Mouse (Mus musculus): ENCODE data around the gene Tasp1. TPM values are rescaled to one million over a fixed set of nuclear protein-coding genes. Genes with fewer than 3 reads are reported as not detected.
"Not testable (repeated sequence)": the region's sequence is repeated elsewhere in the genome, so short reads cannot be mapped to it uniquely, and the experiment has no call there.

Gene Tasp1
- polyA plus RNA-seq, 1 experiment from 2014 or later, result 13.3 TPM

DNA sequence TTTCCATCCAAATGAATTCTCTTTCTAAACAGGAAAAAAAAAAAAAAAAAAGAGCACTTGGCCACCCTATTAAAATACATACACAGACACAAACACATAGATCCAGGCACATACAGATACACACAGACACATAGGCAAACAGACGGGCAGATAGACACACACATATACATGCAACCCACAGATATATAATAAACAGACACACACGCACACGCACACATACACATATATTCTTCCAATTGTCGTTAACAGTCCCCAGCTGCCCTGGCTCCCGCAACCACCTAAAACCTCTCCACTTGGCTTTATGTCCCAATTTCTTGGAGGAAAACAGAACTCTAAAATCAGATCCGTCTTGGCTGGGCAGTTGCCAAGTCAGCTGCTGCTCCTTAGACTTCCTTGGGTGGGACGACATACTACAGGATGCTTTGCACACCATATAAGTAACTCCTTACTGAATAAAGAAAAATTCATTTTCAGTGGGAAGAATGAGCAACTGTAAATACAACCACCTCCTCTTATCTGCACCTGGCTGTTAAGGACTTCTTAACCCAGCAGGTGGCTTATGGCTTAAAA is 188.5 kb downstream of the Tasp1 start:
- H3K4me2 ChIP-seq, result no peak overlapping the region
- no peak for ATAC-seq (ENCODE audit: insufficient read depth)
- 74% methylated on average over 7 of the region's 7 CpGs for WGBS (ENCODE audit: insufficient replicate concordance)
- no peaks in the 10 kb centered on the region for H3K27me3 ChIP-seq
- no peak overlapping the region for H3K27ac ChIP-seq (replicated peaks)
- no peak overlapping the region for H3K9ac ChIP-seq
- peaks cover 4% of the 10 kb centered on the region; the same call in 1 of the 2 replicates for H3K36me3 ChIP-seq (replicated peaks)
- no peak overlapping the region for H3K4me3 ChIP-seq (replicated peaks)
- no peaks in the 10 kb centered on the region for H3K9me3 ChIP-seq (replicated peaks)
- no peaks in the 10 kb centered on the region for H3K4me1 ChIP-seq (replicated peaks)

GRCm38 (mm10) chr2:139875876-139876275 is 190.7 kb downstream of the Tasp1 start:
- 66% methylated on average over 3 of the region's 3 CpGs for WGBS (ENCODE audit: insufficient replicate concordance)
- Histone ChIP-seq H3K4me1 (replicated peaks) (no peaks in the 10 kb centered on the region), H3K9ac (no peak overlapping the region), H3K36me3 (replicated peaks) (peaks cover under 1% of the 10 kb centered on the region; the same call in 1 of the 2 replicates), H3K27me3 (no peaks in the 10 kb centered on the region), H3K4me2 (no peak overlapping the region), H3K27ac (replicated peaks) (no peak overlapping the region), H3K9me3 (replicated peaks) (no peaks in the 10 kb centered on the region), H3K4me3 (replicated peaks) (no peak overlapping the region)
- no peak for ATAC-seq (ENCODE audit: insufficient read depth)

- H3K27ac ChIP-seq (replicated peaks), result no peak overlapping the region
- no peaks in the 10 kb centered on the region for H3K4me1 ChIP-seq (replicated peaks)
- H3K4me3 ChIP-seq (replicated peaks), result no peak overlapping the region
- no peak overlapping the region for H3K4me2 ChIP-seq
- H3K27me3 ChIP-seq, result no peaks in the 10 kb centered on the region
- H3K9me3 ChIP-seq (replicated peaks), result no peaks in the 10 kb centered on the region
- no peak for ATAC-seq (ENCODE audit: insufficient read depth)
- no peak overlapping the region for H3K9ac ChIP-seq
- 70% methylated on average over 3 of the region's 3 CpGs for WGBS (ENCODE audit: insufficient replicate concordance)
- no peaks in the 10 kb centered on the region for H3K36me3 ChIP-seq (replicated peaks)
Measured at GRCm38 (mm10) chr2:139874173-139874572, 192.4 kb downstream of the Tasp1 start.

GRCm38 (mm10) chr2:139873762-139874161 is 192.8 kb downstream of the Tasp1 start:
- no peak overlapping the region for H3K27ac ChIP-seq (replicated peaks)

DNA sequence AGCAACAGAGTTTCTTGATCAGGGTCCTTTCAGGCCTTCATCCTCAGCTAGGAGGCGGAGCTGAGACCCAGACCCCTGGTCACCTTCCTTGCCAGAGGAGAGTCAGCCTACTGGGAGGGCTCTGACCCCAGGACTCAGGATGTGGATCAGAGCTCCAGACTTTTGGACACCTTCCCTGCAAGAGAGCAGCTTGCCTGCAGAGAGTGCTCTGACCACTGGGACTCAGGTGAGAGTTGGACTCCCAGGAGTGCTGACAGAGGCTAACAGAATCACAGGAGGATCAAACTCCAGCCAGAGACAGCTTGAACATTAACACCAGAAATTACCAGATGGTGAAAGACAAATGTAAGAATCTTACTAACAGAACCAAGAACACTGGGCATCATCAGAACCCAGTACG is 197.5 kb downstream of the Tasp1 start:
- not testable (repeated sequence) for H3K9ac ChIP-seq; ATAC-seq (ENCODE audit: insufficient read depth)

More at GRCm38 (mm10) chr2:139873762-139874161, 192.8 kb downstream of the Tasp1 start:
- no peaks in the 10 kb centered on the region for H3K9me3 ChIP-seq (replicated peaks)
- WGBS (ENCODE audit: insufficient replicate concordance), result 66% methylated on average over 2 of the region's 2 CpGs
- no peaks in the 10 kb centered on the region for H3K4me1 ChIP-seq (replicated peaks)
- no peak overlapping the region for H3K4me2 ChIP-seq
- no peaks in the 10 kb centered on the region for H3K27me3 ChIP-seq
- H3K36me3 ChIP-seq (replicated peaks), result no peaks in the 10 kb centered on the region
- H3K9ac ChIP-seq, result no peak overlapping the region
- no peak for ATAC-seq (ENCODE audit: insufficient read depth)
- no peak overlapping the region for H3K4me3 ChIP-seq (replicated peaks)

DNA sequence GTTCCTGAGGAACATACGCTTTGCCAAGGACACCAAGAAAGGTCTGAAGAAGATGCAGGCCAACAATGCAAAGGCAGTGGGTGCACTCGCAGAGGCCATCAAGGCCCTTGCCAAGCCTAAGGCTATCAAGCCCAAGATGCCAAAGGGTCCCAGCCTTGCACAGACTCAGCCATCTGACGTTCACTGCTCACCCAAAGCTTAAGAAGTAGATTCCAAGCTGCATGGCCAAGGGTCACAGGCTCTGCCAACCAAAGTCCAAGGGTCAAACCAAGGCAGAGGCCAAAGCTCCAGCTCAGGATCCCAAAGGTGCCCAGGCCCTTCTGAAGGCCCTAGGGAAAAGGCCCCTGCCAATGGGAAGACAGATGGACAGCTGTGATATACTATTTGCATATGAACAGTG is 203.2 kb downstream of the Tasp1 start:
- not testable (repeated sequence) for H3K4me2 ChIP-seq; H3K27me3 ChIP-seq; H3K4me3 ChIP-seq (replicated peaks); H3K36me3 ChIP-seq (replicated peaks); H3K9ac ChIP-seq; H3K27ac ChIP-seq (replicated peaks); ATAC-seq (ENCODE audit: insufficient read depth); H3K4me1 ChIP-seq (replicated peaks); H3K9me3 ChIP-seq (replicated peaks)
- 72% methylated on average over 3 of the region's 3 CpGs for WGBS (ENCODE audit: insufficient replicate concordance)

More for the DNA sequence above, 197.5 kb downstream of the Tasp1 start:
- not testable (repeated sequence) for H3K4me1 ChIP-seq (replicated peaks); H3K4me3 ChIP-seq (replicated peaks); H3K4me2 ChIP-seq; H3K9me3 ChIP-seq (replicated peaks); H3K27ac ChIP-seq (replicated peaks); H3K36me3 ChIP-seq (replicated peaks); H3K27me3 ChIP-seq
- 73% methylated on average over 2 of the region's 2 CpGs for WGBS (ENCODE audit: insufficient replicate concordance)

DNA sequence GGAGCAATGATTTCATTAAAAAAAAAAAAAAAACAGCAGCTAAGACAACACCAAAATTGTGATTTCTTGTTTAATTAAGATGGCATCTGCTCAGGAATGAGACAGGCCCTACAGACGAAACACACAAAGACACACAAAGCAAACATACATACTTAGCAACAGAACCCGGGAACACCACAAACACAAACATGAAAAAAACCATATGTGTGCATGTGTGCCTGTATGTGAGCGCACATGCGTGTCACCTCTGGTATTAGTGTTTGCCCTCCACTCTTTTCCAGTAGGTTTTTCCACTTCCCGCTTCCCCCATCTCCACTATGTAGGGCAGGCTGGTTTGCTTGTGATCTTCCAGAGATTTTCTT is 206.5 kb downstream of the Tasp1 start:
- H3K36me3 ChIP-seq (replicated peaks), result no peaks in the 10 kb centered on the region
- H3K4me2 ChIP-seq, result no peak overlapping the region
- H3K4me3 ChIP-seq (replicated peaks), result no peak overlapping the region
- H3K4me1 ChIP-seq (replicated peaks), result no peaks in the 10 kb centered on the region
- no peak for ATAC-seq (ENCODE audit: insufficient read depth)
- H3K9me3 ChIP-seq (replicated peaks), result no peaks in the 10 kb centered on the region
- no peaks in the 10 kb centered on the region for H3K27me3 ChIP-seq
- H3K27ac ChIP-seq (replicated peaks), result no peak overlapping the region
- no peak overlapping the region for H3K9ac ChIP-seq
- WGBS (ENCODE audit: insufficient replicate concordance), result 74% methylated on average over 5 of the region's 5 CpGs

GRCm38 (mm10) chr2:139859424-139860132 is 207.0 kb downstream of the Tasp1 start:
- H3K9me3 ChIP-seq (replicated peaks), result no peaks in the 10 kb centered on the region
- no peak overlapping the region for H3K4me2 ChIP-seq
- no peaks in the 10 kb centered on the region for H3K4me1 ChIP-seq (replicated peaks)
- no peak overlapping the region for H3K4me3 ChIP-seq (replicated peaks)
- no peak overlapping the region for H3K27ac ChIP-seq (replicated peaks)
- 41% methylated on average over 3 of the region's 3 CpGs for WGBS (ENCODE audit: insufficient replicate concordance)
- H3K36me3 ChIP-seq (replicated peaks), result no peaks in the 10 kb centered on the region
- no peak overlapping the region for H3K9ac ChIP-seq
- no peak for ATAC-seq (ENCODE audit: insufficient read depth)
- no peaks in the 10 kb centered on the region for H3K27me3 ChIP-seq

- Histone ChIP-seq H3K36me3 (replicated peaks) (no peaks in the 10 kb centered on the region), H3K9ac (no peak overlapping the region), H3K4me3 (replicated peaks) (no peak overlapping the region), H3K9me3 (replicated peaks) (no peaks in the 10 kb centered on the region), H3K27ac (replicated peaks) (no peak overlapping the region), H3K4me1 (replicated peaks) (no peaks in the 10 kb centered on the region), H3K4me2 (no peak overlapping the region), H3K27me3 (no peaks in the 10 kb centered on the region)
- ATAC-seq (ENCODE audit: insufficient read depth), result no peak
- 79% methylated on average over 1 of the region's 1 CpGs for WGBS (ENCODE audit: insufficient replicate concordance)
Measured at GRCm38 (mm10) chr2:139849621-139850020, 217.0 kb downstream of the Tasp1 start.

GRCm38 (mm10) chr2:139841359-139841758 is 225.2 kb downstream of the Tasp1 start:
- H3K4me1 ChIP-seq (replicated peaks), result no peaks in the 10 kb centered on the region
- no peak overlapping the region for H3K9ac ChIP-seq
- H3K4me2 ChIP-seq, result no peak overlapping the region
- H3K36me3 ChIP-seq (replicated peaks), result no peaks in the 10 kb centered on the region
- H3K27ac ChIP-seq (replicated peaks), result no peak overlapping the region
- H3K4me3 ChIP-seq (replicated peaks), result no peak overlapping the region
- WGBS (ENCODE audit: insufficient replicate concordance), result 69% methylated on average over 1 of the region's 1 CpGs
- ATAC-seq (ENCODE audit: insufficient read depth), result no peak
- H3K9me3 ChIP-seq (replicated peaks), result no peaks in the 10 kb centered on the region
- no peaks in the 10 kb centered on the region for H3K27me3 ChIP-seq

DNA sequence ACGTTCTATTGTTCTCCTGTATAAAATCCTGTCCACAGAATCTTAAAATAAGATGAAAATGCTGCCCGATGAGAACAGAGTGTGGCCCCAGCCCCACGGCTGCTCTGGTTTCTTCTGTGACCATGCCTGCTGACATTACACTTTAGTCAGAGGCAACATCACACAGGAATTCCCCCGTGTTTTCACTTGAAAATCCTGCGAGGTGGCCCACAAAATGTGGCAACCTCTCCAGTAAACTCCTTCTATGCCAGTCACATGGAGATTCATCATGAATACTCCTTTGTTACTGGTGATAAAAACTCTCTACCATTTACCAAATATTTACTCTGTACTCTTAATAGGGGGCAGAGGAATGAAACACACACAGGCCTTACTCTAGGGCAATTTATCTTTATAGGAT is 225.7 kb downstream of the Tasp1 start:
- WGBS (ENCODE audit: insufficient replicate concordance), result 55% methylated on average over 5 of the region's 5 CpGs
- no peak overlapping the region for H3K9ac ChIP-seq
- H3K9me3 ChIP-seq (replicated peaks), result no peaks in the 10 kb centered on the region
- no peaks in the 10 kb centered on the region for H3K27me3 ChIP-seq
- H3K27ac ChIP-seq (replicated peaks), result no peak overlapping the region
- no peak for ATAC-seq (ENCODE audit: insufficient read depth)
- no peaks in the 10 kb centered on the region for H3K36me3 ChIP-seq (replicated peaks)
- H3K4me3 ChIP-seq (replicated peaks), result no peak overlapping the region
- no peak overlapping the region for H3K4me2 ChIP-seq
- no peaks in the 10 kb centered on the region for H3K4me1 ChIP-seq (replicated peaks)

Data from liver, embryonic 15.5 days (tissue).